Mouse (Mus musculus) bone marrow macrophage, adult 2 months (primary cell): ENCODE data around the gene Gdpd1.

Experiments
- CTCF ChIP-seq: IDR thresholded peaks from 2 replicates; pipeline ENCODE4 v1.5.1; 2012; ENCODE audit warnings: low read depth, mild to moderate bottlenecking, low read length, moderate library complexity
- POLR2A ChIP-seq: IDR thresholded peaks from 2 replicates; pipeline ENCODE4 v1.6.1; 2012; ENCODE audit warnings: mild to moderate bottlenecking, low read depth, low read length, borderline replicate concordance

DNA sequence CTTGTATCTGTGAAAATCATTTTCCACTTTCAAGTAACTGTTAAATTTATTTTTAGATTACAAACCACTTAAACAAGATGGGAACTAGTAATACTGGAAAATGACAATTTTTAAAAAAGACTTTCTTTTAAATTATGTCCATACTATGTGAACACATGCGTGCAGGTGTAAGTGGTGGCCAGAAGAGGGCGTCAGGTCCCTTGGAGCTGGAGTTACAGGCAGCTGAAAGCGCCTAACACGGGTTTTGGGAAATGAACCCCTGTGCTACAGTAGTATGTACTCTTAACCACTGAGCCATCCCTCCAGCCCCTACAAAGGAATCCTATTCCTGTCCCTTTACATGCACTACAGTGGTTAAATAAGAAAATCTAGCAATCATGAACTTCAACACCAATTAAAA lies 37.7 kb downstream of the Gdpd1 start:
- TF ChIP-seq POLR2A (no peak), CTCF (no peak; the same call in 1 of the 2 replicates)
